Mouse (Mus musculus) forelimb bud, embryonic 11.5 days (tissue): ENCODE measurements around the gene Dad1.

Source experiments
- DNase-seq: peaks from one replicate; pipeline ENCODE4 v3.0.0-alpha.2; 2012; ENCODE audit warnings: low read depth, low spot score

Dad1 gene

GRCm38 (mm10) chr14:54253741-54254291, at the start of gene Dad1, which contains the start of gene Abhd4:
Gene Dad1, minus strand, starts transcription at chr14:54254104.
Gene Abhd4, plus strand, starts transcription at chr14:54254188.
- DNase-seq = peak; percentile 97

GRCm38 (mm10) chr14:54300676-54301075, 46.8 kb upstream of the Dad1 start:
- no peak for DNase-seq

GRCm38 (mm10) chr14:54300136-54300535, 46.2 kb upstream of the Dad1 start:
- DNase-seq = no peak

- DNase-seq = no peak
Observed at GRCm38 (mm10) chr14:54284839-54285238, 30.9 kb upstream of the Dad1 start, which contains the start of gene Olfr49. Gene Olfr49, minus strand, starts transcription at chr14:54284939.

- DNase-seq = no peak
Observed at GRCm38 (mm10) chr14:54276446-54276845, 22.5 kb upstream of the Dad1 start.

- DNase-seq = no peak
Observed at GRCm38 (mm10) chr14:54272696-54273095, 18.8 kb upstream of the Dad1 start.

GRCm38 (mm10) chr14:54271976-54272606, 18.2 kb upstream of the Dad1 start:
- no peak for DNase-seq

- no peak for DNase-seq
Observed at GRCm38 (mm10) chr14:54270413-54270812, 16.5 kb upstream of the Dad1 start.

GRCm38 (mm10) chr14:54269566-54269965, 15.7 kb upstream of the Dad1 start:
- DNase-seq = no peak

- DNase-seq = no peak
Observed at GRCm38 (mm10) chr14:54267966-54268365, 14.1 kb upstream of the Dad1 start.

- DNase-seq = no peak
Observed at GRCm38 (mm10) chr14:54265951-54266350, 12.0 kb upstream of the Dad1 start.

- no peak for DNase-seq
Observed at GRCm38 (mm10) chr14:54265093-54265492, 11.2 kb upstream of the Dad1 start.

GRCm38 (mm10) chr14:54264231-54264630, 10.3 kb upstream of the Dad1 start:
- DNase-seq = no peak

- no peak for DNase-seq
Observed at GRCm38 (mm10) chr14:54263099-54263498, 9.2 kb upstream of the Dad1 start.

- DNase-seq = no peak
Observed at GRCm38 (mm10) chr14:54262622-54263021, 8.7 kb upstream of the Dad1 start.

- DNase-seq = no peak
Observed at GRCm38 (mm10) chr14:54261386-54261785, 7.5 kb upstream of the Dad1 start.

GRCm38 (mm10) chr14:54260196-54260595, 6.3 kb upstream of the Dad1 start:
- DNase-seq = no peak

- DNase-seq = no peak
Observed at GRCm38 (mm10) chr14:54259722-54260085, 5.8 kb upstream of the Dad1 start.

- peak; percentile 91 for DNase-seq
Observed at GRCm38 (mm10) chr14:54259003-54259721, 5.3 kb upstream of the Dad1 start.

- DNase-seq = no peak
Observed at GRCm38 (mm10) chr14:54258131-54258670, 4.3 kb upstream of the Dad1 start.

GRCm38 (mm10) chr14:54254670-54255202, 832 bp upstream of the Dad1 start:
- no peak for DNase-seq

GRCm38 (mm10) chr14:54250122-54250521, 3.8 kb downstream of the Dad1 start:
- no peak for DNase-seq
